23 mouse cellular contexts compared by ENCODE assay signal in the genomic region with DNA sequence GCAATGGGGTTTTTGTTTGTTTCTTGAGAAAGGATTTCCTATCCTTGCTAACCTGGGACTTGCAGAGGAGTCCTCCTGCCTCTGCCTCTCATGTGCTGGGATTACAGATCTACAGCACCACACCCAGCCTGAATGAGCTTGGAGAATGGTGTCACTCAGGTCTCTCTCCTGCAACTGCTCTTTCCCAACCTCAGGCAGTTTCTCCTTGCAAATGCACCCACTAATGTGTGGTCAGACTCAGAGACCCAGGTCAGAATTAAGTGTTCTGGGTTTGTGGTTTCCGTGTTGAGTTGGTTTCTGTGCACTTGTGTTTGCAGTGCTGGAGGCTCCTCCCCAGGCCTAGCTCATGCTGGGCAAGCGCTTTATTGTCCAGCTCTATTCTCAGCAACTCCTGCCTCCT.
"Had no signal": no experiment of that assay in that cellular context is flagged by ENCODE, and none has a peak within 500 bp of the region (broad histone marks: within the 10 kb centered on the region; RNA-seq: fewer than 3 reads in every experiment).

No protein-coding gene starts in this region.

- H3K36me3 ChIP-seq: limb, embryonic 10.5 days; limb, embryonic 13.5 days; liver, embryonic 13.5 days; midbrain, embryonic 13.5 days; neural tube, embryonic 13.5 days; stomach, embryonic 15.5 days had no signal

- H3K4me3 ChIP-seq: layer of hippocampus, adult 2 months; limb, embryonic 10.5 days; limb, embryonic 13.5 days; liver, embryonic 13.5 days; midbrain, embryonic 13.5 days; myocyte; neural tube, embryonic 13.5 days; stomach, embryonic 15.5 days had no signal

- H3K4me1 ChIP-seq: stomach, embryonic 15.5 days had no signal

- H3K27me3 ChIP-seq: limb, embryonic 13.5 days; liver, embryonic 13.5 days; midbrain, embryonic 13.5 days; neural tube, embryonic 13.5 days; stomach, embryonic 15.5 days had no signal

- ATAC-seq: intestine, postnatal 0 days; lung, postnatal 0 days; midbrain, embryonic 13.5 days; midbrain, embryonic 16.5 days had no signal

- H3K9ac ChIP-seq: limb, embryonic 13.5 days; liver, embryonic 13.5 days; lung, embryonic 14.5 days; midbrain, embryonic 13.5 days; neural tube, embryonic 13.5 days; stomach, embryonic 15.5 days had no signal

- H3K4me2 ChIP-seq: limb, embryonic 13.5 days; liver, embryonic 13.5 days; lung, embryonic 14.5 days; midbrain, embryonic 13.5 days; neural tube, embryonic 13.5 days; stomach, embryonic 15.5 days had no signal

- DNase-seq: kidney, adult 2 months; kidney, postnatal 25 days; layer of hippocampus, adult 9-11 months; liver; liver, embryonic 13.5 days; lung, embryonic 14.5 days; retina, postnatal 1 day; right cerebral cortex, postnatal 25 days; spleen, adult 18-20 months; thymus, adult 18-20 months; thymus, postnatal 4 days had no signal

- H3K27ac ChIP-seq: kidney, postnatal 0 days; layer of hippocampus, adult 2 months; limb, embryonic 10.5 days; limb, embryonic 13.5 days; liver, embryonic 13.5 days; macrophage; midbrain, embryonic 13.5 days; neural tube, embryonic 13.5 days; stomach, embryonic 15.5 days had no signal

- H3K9me3 ChIP-seq: limb, embryonic 10.5 days; limb, embryonic 13.5 days; liver, embryonic 13.5 days; midbrain, embryonic 13.5 days; neural tube, embryonic 13.5 days; stomach, embryonic 15.5 days had no signal
